Mouse (Mus musculus): Measurements from ENCODE around the gene Plbd2. TPM values are rescaled to one million over a fixed set of nuclear protein-coding genes. Genes with fewer than 3 reads are reported as not detected.

Plbd2 gene
- polyA plus RNA-seq, 1 experiment from 2014 or later = 33.6 TPM

GRCm38 (mm10) chr5:120531631-120532030, 28.2 kb upstream of the Plbd2 start:
- Histone ChIP-seq H3K27me3 (ENCODE audit: control insufficient read depth, insufficient read depth, low read length) (no peaks in the 10 kb centered on the region), H3K9ac (ENCODE audit: low read length) (no peak overlapping the region)
- WGBS = 92% methylated on average over 8 of the region's 8 CpGs

GRCm38 (mm10) chr5:120527296-120527964, 24.0 kb upstream of the Plbd2 start:
- DNase-seq (ENCODE audit: low spot score) (no peak), ATAC-seq (ENCODE audit: insufficient read depth, low FRiP score, low TSS enrichment) (no peak)
- no peak overlapping the region for H3K4me3 ChIP-seq (ENCODE audit: low read depth, low read length)
- H3K27ac ChIP-seq (ENCODE audit: low read depth, low read length) = no peak overlapping the region
- H3K36me3 ChIP-seq (ENCODE audit: control insufficient read depth, insufficient read depth, low read length) = no peaks in the 10 kb centered on the region
- peaks cover 8% of the 10 kb centered on the region; the same call in 1 of the 2 replicates for H3K4me1 ChIP-seq (ENCODE audit: control insufficient read depth, insufficient read depth, low read length)
- H3K9me3 ChIP-seq (ENCODE audit: control insufficient read depth, low read length) = no peaks in the 10 kb centered on the region
- no peaks in the 10 kb centered on the region for H3K27me3 ChIP-seq (ENCODE audit: control insufficient read depth, insufficient read depth, low read length)
- no peak overlapping the region for H3K4me2 ChIP-seq (ENCODE audit: low read depth)
- no peak overlapping the region for H3K9ac ChIP-seq (ENCODE audit: low read length)
- 87% methylated on average over 13 of the region's 20 CpGs for WGBS

More at GRCm38 (mm10) chr5:120531631-120532030, 28.2 kb upstream of the Plbd2 start:
- DNase-seq (ENCODE audit: low spot score) (no peak), ATAC-seq (ENCODE audit: insufficient read depth, low FRiP score, low TSS enrichment) (no peak)
- Histone ChIP-seq H3K4me2 (ENCODE audit: low read depth) (no peak overlapping the region), H3K4me3 (ENCODE audit: low read depth, low read length) (no peak overlapping the region), H3K36me3 (ENCODE audit: control insufficient read depth, insufficient read depth, low read length) (no peaks in the 10 kb centered on the region), H3K4me1 (ENCODE audit: control insufficient read depth, insufficient read depth, low read length) (peaks cover 4% of the 10 kb centered on the region), H3K9me3 (ENCODE audit: control insufficient read depth, low read length) (no peaks in the 10 kb centered on the region), H3K27ac (ENCODE audit: low read depth, low read length) (no peak overlapping the region)

- DNase-seq (ENCODE audit: low spot score) = no peak
- H3K9me3 ChIP-seq (ENCODE audit: control insufficient read depth, low read length) = no peaks in the 10 kb centered on the region
- WGBS = 56% methylated on average over 11 of the region's 11 CpGs
Observed at GRCm38 (mm10) chr5:120526311-120526710, 22.9 kb upstream of the Plbd2 start.

GRCm38 (mm10) chr5:120525737-120526136, 22.3 kb upstream of the Plbd2 start:
- peaks cover 8% of the 10 kb centered on the region; the same call in 1 of the 2 replicates for H3K4me1 ChIP-seq (ENCODE audit: control insufficient read depth, insufficient read depth, low read length)
- H3K4me2 ChIP-seq (ENCODE audit: low read depth) = no peak overlapping the region
- 36% methylated on average over 5 of the region's 5 CpGs for WGBS
- no peak overlapping the region for H3K27ac ChIP-seq (ENCODE audit: low read depth, low read length)
- no peak for ATAC-seq (ENCODE audit: insufficient read depth, low FRiP score, low TSS enrichment)
- DNase-seq (ENCODE audit: low spot score) = no peak
- no peaks in the 10 kb centered on the region for H3K27me3 ChIP-seq (ENCODE audit: control insufficient read depth, insufficient read depth, low read length)
- no peaks in the 10 kb centered on the region for H3K36me3 ChIP-seq (ENCODE audit: control insufficient read depth, insufficient read depth, low read length)
- no peaks in the 10 kb centered on the region for H3K9me3 ChIP-seq (ENCODE audit: control insufficient read depth, low read length)
- no peak overlapping the region for H3K4me3 ChIP-seq (ENCODE audit: low read depth, low read length)
- no peak overlapping the region; the same call in 1 of the 2 replicates for H3K9ac ChIP-seq (ENCODE audit: low read length)

More at GRCm38 (mm10) chr5:120526311-120526710, 22.9 kb upstream of the Plbd2 start:
- Histone ChIP-seq H3K27me3 (ENCODE audit: control insufficient read depth, insufficient read depth, low read length) (no peaks in the 10 kb centered on the region), H3K9ac (ENCODE audit: low read length) (no peak overlapping the region), H3K36me3 (ENCODE audit: control insufficient read depth, insufficient read depth, low read length) (no peaks in the 10 kb centered on the region), H3K27ac (ENCODE audit: low read depth, low read length) (no peak overlapping the region), H3K4me3 (ENCODE audit: low read depth, low read length) (no peak overlapping the region), H3K4me1 (ENCODE audit: control insufficient read depth, insufficient read depth, low read length) (peaks cover 8% of the 10 kb centered on the region; the same call in 1 of the 2 replicates), H3K4me2 (ENCODE audit: low read depth) (no peak overlapping the region)
- ATAC-seq (ENCODE audit: insufficient read depth, low FRiP score, low TSS enrichment) = no peak

GRCm38 (mm10) chr5:120524736-120525135, 21.3 kb upstream of the Plbd2 start:
- no peak overlapping the region for H3K4me3 ChIP-seq (ENCODE audit: low read depth, low read length)
- peaks cover 8% of the 10 kb centered on the region; the same call in 1 of the 2 replicates for H3K4me1 ChIP-seq (ENCODE audit: control insufficient read depth, insufficient read depth, low read length)
- H3K27me3 ChIP-seq (ENCODE audit: control insufficient read depth, insufficient read depth, low read length) = no peaks in the 10 kb centered on the region
- no peak for ATAC-seq (ENCODE audit: insufficient read depth, low FRiP score, low TSS enrichment)
- H3K36me3 ChIP-seq (ENCODE audit: control insufficient read depth, insufficient read depth, low read length) = no peaks in the 10 kb centered on the region
- no peak overlapping the region for H3K9ac ChIP-seq (ENCODE audit: low read length)
- 98% methylated on average over 2 of the region's 2 CpGs for whole genome bisulfite sequencing
- H3K4me2 ChIP-seq (ENCODE audit: low read depth) = no peak overlapping the region
- H3K27ac ChIP-seq (ENCODE audit: low read depth, low read length) = no peak overlapping the region
- DNase-seq (ENCODE audit: low spot score) = no peak
- no peaks in the 10 kb centered on the region for H3K9me3 ChIP-seq (ENCODE audit: control insufficient read depth, low read length)

- no peak overlapping the region for H3K4me3 ChIP-seq (ENCODE audit: low read depth, low read length)
- H3K36me3 ChIP-seq (ENCODE audit: control insufficient read depth, insufficient read depth, low read length) = no peaks in the 10 kb centered on the region
- H3K4me2 ChIP-seq (ENCODE audit: low read depth) = no peak overlapping the region
- no peaks in the 10 kb centered on the region for H3K9me3 ChIP-seq (ENCODE audit: control insufficient read depth, low read length)
- no peak overlapping the region for H3K9ac ChIP-seq (ENCODE audit: low read length)
- WGBS = 84% methylated on average over 3 of the region's 3 CpGs
- peaks cover 8% of the 10 kb centered on the region; the same call in 1 of the 2 replicates for H3K4me1 ChIP-seq (ENCODE audit: control insufficient read depth, insufficient read depth, low read length)
- no peak overlapping the region for H3K27ac ChIP-seq (ENCODE audit: low read depth, low read length)
- H3K27me3 ChIP-seq (ENCODE audit: control insufficient read depth, insufficient read depth, low read length) = no peaks in the 10 kb centered on the region
- DNase-seq (ENCODE audit: low spot score) (no peak), ATAC-seq (ENCODE audit: insufficient read depth, low FRiP score, low TSS enrichment) (no peak)
Observed at GRCm38 (mm10) chr5:120522649-120523048, 19.2 kb upstream of the Plbd2 start.

GRCm38 (mm10) chr5:120517552-120517951, 14.1 kb upstream of the Plbd2 start:
- DNase-seq (ENCODE audit: low spot score) (no peak), ATAC-seq (ENCODE audit: insufficient read depth, low FRiP score, low TSS enrichment) (no peak)
- no peaks in the 10 kb centered on the region for H3K36me3 ChIP-seq (ENCODE audit: control insufficient read depth, insufficient read depth, low read length)
- H3K27ac ChIP-seq (ENCODE audit: low read depth, low read length) = no peak overlapping the region
- no peak overlapping the region for H3K4me2 ChIP-seq (ENCODE audit: low read depth)
- H3K9ac ChIP-seq (ENCODE audit: low read length) = no peak overlapping the region
- no peak overlapping the region for H3K4me3 ChIP-seq (ENCODE audit: low read depth, low read length)
- no peaks in the 10 kb centered on the region for H3K27me3 ChIP-seq (ENCODE audit: control insufficient read depth, insufficient read depth, low read length)
- WGBS = 58% methylated on average over 9 of the region's 9 CpGs
- H3K9me3 ChIP-seq (ENCODE audit: control insufficient read depth, low read length) = no peaks in the 10 kb centered on the region
- H3K4me1 ChIP-seq (ENCODE audit: control insufficient read depth, insufficient read depth, low read length) = peaks cover 3% of the 10 kb centered on the region; the same call in 1 of the 2 replicates

- no peaks in the 10 kb centered on the region for H3K9me3 ChIP-seq (ENCODE audit: control insufficient read depth, low read length)
- DNase-seq (ENCODE audit: low spot score) (no peak), ATAC-seq (ENCODE audit: insufficient read depth, low FRiP score, low TSS enrichment) (no peak)
- H3K36me3 ChIP-seq (ENCODE audit: control insufficient read depth, insufficient read depth, low read length) = no peaks in the 10 kb centered on the region
- no peak overlapping the region for H3K4me2 ChIP-seq (ENCODE audit: low read depth)
- H3K27ac ChIP-seq (ENCODE audit: low read depth, low read length) = no peak overlapping the region
- 59% methylated on average over 15 of the region's 15 CpGs for WGBS
- no peak overlapping the region for H3K9ac ChIP-seq (ENCODE audit: low read length)
- H3K27me3 ChIP-seq (ENCODE audit: control insufficient read depth, insufficient read depth, low read length) = no peaks in the 10 kb centered on the region
- H3K4me3 ChIP-seq (ENCODE audit: low read depth, low read length) = no peak overlapping the region
- H3K4me1 ChIP-seq (ENCODE audit: control insufficient read depth, insufficient read depth, low read length) = peaks cover 3% of the 10 kb centered on the region; the same call in 1 of the 2 replicates
Observed at GRCm38 (mm10) chr5:120516221-120516984, 13.0 kb upstream of the Plbd2 start.

All from neural tube, embryonic 11.5 days (tissue).